Mouse (Mus musculus) gastrocnemius, adult 18-20 months (tissue): ENCODE data around the gene Tmem184a. TPM values are rescaled to one million over a fixed set of nuclear protein-coding genes. Genes with fewer than 3 reads are reported as not detected.

Experiments used
- DNase-seq: peaks from one replicate; pipeline ENCODE4 v3.0.0; 2021; ENCODE audit warnings: low spot score
- long read RNA-seq, 2 experiments: library from polyadenylated mRNA; stranded (forward); transcript quantifications; one replicate each; pipeline ENCODE4 v2.0.0; 2021
- total RNA-seq, 2 experiments: library from RNA; stranded (reverse); gene quantifications; 2 replicates each; pipeline ENCODE4 v1.2.3; 2021

Tmem184a gene
- under 1 TPM; 0.78 to 0.84 TPM for total RNA-seq
- long read RNA-seq, experiment 1, partial matches to known transcripts: 0 of 4 reads
- long read RNA-seq, experiment 1, other reads (novel, unspliced or antisense): 0 of 4 reads
- long read RNA-seq, experiment 2, full-length matches to known transcripts: 1 of 1 reads
- long read RNA-seq, experiment 2, partial matches to known transcripts: 0 of 1 reads
- long read RNA-seq, experiment 2, other reads (novel, unspliced or antisense): 0 of 1 reads

DNA sequence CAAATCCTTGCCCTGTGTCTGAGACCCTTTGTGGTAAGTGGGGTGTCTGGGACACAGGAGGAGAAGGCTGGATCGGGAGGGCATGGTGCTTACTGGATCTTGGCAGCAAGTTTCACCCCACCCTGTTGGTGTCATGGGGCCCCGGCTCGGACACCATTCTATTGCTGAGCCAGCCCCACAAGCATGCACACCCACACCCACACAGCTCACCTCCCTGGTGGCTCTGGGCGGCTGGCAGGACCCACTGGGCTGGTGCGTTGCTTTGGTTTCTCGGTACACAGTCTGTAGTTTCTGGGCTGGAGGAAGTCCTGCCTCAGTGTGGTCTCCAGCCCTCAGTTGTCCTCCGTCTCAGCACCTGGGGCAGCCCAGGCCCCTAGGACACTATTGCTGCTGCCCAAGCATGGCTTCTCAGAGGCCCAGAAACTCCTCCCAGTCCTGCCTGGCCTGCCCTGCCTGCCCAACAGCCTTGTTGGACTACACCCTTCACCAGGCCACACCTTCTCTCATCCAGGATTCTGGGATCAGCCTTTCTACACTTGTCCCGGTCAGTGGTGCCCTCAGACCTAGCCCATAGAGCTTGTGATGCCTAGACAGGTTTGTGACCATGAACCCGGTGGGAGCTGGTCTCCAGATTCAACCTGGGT is at the start of gene Tmem184a:
Gene Tmem184a (minus strand): TSS at position 380 of the 644 bp plus-strand sequence.
- no peak for DNase-seq

DNA sequence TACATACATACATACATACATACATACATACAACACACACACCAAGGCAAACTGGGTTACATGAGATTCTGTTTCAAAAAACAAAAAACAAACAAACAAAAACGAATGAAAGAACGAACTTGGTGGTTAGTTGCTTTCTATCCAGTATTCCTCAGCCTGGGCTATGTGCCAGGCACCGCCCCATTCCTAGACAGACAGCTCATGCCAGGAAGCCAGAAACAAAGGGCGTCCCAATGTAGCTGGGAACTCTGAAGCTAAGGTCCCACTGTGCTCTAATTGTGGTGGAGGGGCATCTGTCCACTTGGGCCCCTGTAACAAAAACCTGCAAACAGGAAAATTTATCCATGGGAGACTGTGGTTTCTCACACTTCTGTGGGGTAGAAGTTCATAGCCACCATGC is 43.0 kb upstream of the Tmem184a start:
- peak; percentile 4 for DNase-seq

DNA sequence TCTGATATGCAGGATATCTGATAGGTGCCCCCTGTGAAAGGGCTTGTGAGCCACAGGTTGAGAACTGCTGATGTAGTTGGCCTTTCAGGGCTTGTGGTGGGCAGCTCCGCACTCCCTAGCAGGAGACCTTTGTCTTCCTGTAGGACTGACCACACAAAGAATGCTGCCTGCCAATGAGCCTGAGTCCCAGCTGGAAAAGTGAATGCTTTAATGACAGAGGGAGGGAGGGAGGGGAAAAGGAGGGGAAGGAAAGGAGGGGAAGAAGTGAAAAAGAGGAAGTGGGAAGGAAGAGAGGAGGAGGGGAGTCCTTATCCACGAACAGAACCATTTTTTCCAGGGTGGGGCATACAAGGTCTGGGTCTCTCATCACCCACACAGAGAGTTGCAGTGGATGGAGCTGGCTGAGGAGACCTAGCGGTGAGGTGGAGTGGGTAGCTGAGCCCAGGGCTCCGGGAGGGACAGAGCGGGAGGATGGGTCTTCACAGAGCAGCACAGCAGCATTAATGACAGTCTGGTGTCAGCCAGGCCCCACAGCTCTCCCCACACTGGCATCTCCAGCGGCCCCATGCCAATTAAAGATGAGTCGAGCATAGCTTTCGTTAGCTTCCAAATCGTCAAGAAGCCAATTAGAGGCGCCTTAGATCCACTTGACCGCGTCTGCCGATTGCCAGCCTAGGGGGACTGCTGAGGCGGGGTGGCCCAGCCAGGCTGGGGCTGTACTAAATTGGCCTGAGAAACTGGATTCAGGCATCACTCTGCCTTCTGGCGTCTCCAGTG is 40.8 kb upstream of the Tmem184a start:
- no peak for DNase-seq

DNA sequence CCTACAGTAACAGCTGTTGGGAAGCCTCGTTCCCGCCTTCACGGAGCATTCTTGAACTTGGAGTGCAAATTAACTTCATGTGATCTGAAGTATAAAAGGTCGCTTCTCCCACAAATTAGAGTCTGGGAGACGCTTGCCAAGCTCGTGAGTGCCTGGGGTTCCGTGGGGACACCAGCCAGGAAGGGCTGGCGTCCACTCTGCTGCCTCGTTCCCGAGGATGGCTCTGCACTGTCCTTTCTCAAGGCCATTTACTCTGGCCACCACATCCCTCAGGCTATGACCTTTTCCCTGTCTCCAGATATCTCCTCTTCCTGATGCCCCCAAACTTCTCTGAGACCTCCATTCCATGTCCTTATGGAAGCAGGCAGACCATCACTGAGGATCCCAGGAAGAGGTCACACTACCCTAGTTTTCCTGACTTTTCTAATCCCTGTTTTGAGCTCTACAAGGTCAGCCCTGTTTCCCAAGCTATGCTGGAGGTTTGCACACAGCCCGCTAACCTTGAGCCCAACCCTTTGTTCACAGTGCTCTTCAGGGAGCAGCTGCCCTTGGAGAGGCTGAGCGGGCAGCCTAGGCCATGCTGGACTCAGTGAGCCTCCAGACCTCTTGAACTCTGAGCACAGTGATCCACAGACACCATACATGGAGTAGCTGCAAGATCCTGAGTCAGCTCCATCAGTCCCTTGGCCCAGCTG is 30.1 kb upstream of the Tmem184a start:
- no peak for DNase-seq

DNA sequence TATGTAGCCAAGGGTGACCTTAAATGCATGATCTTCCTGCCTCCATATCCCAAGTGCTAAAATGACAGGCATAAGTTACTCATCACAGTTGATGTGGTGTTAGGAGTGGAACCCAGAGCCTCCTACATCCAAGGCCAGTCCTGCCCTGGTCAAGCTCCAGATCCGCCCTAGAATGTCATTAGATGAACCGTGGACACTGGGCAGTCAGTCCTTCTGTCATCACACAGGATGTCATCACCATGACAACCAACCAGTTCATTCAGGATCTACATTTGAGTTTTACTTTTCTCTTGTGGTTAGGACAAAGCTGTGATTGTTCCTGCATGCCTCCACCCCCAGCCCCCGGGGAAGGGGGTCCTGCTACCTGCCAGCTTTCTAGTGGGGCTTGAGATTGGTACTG is 19.4 kb upstream of the Tmem184a start:
- DNase-seq: no peak

DNA sequence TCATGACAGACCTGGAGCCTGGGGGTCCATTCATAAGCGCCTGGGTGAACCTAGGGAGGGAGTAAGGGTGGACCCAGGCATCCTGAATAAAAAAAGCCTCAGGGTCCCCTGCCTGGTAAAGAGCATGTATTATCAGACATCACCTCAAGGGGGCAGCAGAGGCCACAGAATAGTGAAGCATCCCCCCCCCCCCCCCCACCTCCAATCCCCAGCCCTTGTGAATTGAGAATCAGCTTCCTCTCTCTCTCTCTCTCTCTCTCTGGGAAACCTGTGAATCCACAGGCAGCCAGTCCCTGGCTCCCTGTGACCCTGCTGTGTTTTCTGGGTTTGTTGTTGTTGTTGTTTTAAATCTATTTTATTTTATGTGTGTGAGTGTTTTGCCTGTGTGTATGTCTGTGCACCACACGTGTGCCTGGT is 18.8 kb upstream of the Tmem184a start:
- peak; percentile 62 for DNase-seq

DNA sequence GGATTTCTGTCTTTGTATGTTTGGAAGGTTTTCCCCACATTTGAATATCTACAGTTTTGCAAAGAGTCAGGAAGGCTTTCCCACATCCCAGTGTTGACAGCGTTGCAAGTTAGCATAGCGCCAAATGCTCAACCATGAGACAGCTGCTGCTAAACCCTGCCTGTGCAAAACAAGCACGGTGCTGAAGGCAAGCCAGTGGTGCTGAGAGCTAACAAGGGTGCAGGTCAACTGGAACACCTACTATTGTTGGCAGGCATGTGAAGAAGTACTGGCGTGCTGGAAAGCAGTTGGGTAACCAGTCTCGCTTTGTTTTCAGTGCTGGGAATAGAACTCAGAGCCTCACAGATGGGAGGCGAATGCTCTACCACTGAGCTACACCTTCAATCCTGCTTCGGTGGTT is 16.0 kb upstream of the Tmem184a start:
- no peak for DNase-seq

DNA sequence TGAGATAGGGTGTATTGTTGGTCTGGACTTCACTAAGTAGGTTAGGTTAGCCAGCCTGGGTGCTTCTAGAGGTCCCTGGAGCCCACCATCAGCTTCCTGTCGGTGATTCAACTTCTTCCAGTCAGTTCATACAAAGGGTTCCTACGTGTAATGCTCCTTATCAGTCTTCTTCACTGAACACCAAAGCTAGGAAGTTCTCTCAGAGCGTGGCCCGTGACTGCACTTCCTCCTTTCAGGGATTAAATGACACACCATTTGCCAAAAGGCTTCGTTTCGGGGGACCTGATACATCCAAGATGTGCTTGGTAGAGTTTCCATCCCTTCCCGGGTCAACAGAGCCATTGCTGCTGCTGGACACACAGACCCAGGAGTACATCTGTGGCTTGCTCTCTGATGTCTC is 12.4 kb upstream of the Tmem184a start:
- no peak for DNase-seq

DNA sequence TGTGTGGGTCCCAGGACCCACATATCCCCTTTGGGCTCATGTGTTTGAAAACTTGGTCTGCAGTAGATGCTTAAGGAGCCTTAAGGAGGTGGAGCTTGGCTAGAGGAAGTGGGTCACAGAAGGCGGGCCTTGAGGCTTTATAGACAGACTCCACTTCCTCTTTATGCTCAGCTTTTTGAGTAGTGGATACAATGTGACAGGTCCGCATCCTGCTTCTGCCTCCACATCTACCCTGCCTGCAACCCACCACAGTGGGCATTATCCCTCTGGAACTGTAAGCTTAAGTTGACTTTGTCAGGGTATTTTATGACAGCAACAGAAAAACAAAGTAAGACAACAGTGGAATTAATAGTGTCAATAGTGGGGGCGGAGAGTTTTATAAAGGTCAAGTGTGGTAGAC is 11.0 kb upstream of the Tmem184a start:
- DNase-seq: no peak

DNA sequence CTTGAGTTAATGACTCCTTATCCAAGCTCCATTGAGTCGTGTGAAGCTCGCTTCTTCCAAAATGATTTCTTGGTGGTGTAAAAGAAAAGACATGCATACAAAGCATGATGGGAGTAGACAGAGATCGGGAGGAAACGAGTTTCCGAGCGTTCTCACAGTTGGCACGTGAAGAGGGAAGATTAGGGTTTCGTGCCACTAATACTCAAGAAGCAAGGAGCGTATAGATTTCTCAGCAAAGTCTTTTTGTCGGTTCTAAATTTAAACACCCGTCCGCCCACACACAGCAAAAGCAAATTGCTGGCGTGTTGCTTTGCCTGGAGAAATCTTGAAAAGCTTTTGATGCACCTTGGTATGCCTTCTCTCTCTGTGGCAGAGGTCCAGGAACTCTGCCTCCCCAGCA is 9.7 kb upstream of the Tmem184a start:
- no peak for DNase-seq

DNA sequence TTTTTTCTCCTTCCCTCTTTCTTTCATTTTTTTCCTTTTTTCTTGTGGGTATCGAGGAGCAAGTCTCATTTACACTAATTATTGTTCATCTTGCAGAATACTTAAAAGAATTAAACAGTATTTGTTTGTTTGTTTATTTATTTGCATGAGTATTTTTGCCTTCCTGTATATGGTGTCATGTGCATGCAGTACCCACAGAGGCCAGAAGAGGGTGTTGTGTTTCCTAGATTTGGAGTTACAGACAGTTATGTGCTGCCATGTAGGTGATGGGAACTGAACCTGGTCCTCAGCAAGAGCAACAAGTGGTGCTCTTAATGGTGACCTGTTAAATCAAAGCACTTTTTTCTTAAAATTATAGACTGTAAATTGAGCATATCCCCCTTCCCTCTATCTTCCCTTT is 7.9 kb upstream of the Tmem184a start:
- DNase-seq: no peak

DNA sequence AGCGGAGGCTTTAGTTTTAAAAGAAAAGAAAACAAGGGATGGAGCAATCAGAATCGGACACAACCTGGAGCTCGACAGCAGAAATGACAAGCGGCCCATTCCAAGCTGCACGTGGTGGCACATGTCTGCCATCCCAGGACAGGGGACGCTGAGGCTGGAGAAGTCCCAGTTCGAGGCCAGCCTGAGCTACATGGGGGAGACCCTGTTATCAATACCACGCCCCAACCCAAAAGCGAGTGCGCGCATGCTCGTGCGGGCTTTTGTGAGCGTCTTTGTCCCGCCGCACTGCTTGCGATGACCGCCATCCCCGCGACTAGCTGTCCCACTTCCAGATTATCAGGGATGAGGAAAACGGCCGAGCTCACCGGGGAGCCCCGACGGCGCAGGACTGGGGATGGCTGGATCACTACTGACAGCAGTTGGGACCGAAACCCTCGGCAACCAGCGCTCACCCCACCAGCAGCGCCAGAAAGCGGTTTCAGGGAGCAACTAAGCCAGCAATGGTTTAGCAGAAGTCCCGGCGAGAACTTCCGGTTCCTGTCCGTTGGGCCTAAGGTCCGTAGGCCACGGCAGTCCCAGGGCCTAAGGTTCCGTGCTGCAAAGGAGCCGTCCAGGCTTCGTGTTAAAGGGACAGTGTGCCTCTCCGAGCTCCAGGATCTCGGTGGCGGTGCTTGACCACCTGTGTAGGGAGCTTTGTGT is 6.8 kb upstream of the Tmem184a start, which contains the start of the genes Gm26938 and Psmg3:
Gene Gm26938 (minus strand): TSS at position 51 of the 699 bp plus-strand sequence.
Gene Psmg3 (minus strand): TSS at position 529 of the 699 bp plus-strand sequence.
- DNase-seq: peak; percentile 93

DNA sequence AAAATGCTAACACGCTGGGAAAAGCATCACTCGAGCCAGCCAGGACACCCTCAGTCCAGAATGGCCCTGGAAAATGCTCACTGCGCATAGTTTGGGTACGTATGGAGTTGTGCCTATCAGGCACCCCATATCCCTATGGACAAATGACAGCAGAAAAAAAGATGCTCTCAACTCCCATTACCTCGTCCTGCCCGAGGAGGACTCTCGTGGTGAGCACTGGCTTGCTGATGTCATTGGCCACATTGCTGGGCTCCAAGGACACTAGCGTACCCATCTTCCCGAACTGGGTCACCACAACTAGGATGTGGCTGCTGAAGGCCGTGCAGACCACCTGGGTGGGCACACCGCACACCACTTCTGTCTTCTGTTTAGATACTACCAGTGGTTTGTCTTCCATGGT is 6.2 kb upstream of the Tmem184a start:
- no peak for DNase-seq

DNA sequence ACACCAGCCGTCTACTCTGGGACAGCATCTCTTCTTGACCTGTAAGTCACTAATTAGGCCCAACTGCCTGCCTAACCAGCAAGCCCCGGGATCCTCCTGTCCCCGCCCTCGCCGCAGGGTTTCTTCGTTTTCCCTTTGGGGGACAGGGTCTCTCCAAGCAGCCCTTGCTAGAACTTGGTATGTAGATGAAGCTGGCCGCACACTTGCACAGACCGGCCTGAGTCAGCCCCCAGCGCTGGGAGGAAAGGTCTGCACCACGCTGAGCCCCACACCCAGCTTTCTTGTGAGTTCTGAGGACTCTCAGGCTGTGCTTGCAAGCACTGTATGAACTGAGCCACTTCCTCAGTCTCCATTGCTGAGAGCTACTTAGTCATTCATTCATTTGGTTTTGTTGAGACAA is 4.8 kb upstream of the Tmem184a start:
- DNase-seq: no peak

DNA sequence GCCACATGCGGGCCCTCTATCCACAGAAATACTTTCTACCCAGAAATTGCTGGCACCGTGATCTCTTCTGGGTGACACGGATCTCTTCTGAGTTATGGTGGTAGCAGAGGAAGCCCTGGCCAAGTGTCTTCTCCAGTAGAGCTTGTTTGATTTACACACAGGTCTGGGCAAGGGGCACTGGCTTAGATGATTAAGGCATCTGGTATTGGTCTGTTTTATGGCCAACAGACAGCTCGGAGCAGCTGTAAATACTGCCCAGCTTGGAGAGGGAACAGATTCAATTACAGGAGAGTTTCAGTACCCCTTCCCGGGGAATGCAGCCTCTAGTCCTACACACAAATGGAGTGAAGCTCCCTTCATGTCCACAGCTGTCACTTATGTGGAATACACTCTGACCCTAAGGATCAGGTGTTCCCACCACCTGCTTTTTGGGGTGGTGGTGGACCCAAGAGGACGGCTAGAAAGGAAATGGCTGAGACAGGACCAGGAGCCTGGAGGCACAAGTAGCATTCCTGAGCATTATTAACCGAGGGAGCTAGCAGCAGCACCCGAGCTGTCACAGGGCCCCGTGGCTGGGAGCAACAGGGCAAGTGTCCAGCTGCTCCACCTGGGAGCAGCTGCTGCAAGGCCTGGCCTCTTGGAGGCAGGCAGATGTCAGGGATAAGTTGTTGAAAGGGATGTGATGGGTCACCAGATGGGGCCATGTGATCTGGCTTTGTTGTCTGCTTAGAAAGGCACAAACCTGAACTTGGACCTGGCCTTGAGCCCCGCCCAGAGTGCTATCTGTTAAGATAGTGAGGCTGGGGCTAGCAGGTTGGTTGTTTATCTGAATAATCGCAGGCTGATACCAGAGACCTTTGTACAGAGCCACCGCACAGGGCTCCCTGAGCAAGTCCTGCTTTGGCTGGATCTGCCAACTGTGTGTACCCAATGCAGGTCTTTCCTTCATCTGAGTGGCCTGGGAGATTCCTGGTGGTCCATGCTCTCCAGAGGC is 2.0 kb upstream of the Tmem184a start:
- DNase-seq: no peak

DNA sequence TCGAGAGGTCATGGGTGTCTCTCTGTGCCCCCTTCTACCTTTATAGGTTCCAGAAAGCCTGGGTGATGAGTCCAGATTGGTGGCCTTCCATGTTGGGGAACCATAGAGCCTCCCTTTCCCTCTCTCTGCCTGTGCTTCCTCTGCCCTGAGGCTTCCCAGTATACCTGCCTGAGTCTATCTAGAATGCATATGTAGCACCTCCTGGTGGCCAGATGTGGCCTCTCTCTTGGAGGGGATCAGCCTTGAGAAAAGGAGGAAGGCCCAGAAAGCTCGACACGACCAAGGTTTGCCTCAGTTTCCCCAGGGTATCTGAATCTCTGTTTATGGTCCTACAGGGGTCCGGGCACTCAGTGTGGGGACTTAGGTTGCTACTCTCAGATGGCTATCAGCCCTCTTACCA is 916 bp downstream of the Tmem184a start:
- peak; percentile 37 for DNase-seq

DNA sequence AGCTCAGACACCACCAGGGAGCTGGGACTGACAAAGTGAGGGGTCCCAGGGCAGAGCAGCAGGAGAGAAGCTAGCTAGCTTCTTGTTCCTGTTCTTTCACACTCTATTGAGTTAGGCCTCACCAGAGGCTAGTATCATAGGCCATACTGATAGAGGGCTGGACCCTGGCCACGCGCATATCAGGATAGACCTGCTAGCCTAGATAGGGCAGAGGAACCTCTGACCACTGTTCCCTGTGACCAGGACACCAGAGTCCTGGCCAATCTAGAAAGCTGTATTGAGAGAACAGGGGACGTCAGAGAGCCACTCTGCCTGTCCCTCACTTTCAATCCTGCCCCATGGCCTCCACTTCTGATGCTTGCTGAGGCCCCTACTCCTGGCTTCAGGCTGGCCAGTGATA is 1.7 kb downstream of the Tmem184a start:
- no peak for DNase-seq

DNA sequence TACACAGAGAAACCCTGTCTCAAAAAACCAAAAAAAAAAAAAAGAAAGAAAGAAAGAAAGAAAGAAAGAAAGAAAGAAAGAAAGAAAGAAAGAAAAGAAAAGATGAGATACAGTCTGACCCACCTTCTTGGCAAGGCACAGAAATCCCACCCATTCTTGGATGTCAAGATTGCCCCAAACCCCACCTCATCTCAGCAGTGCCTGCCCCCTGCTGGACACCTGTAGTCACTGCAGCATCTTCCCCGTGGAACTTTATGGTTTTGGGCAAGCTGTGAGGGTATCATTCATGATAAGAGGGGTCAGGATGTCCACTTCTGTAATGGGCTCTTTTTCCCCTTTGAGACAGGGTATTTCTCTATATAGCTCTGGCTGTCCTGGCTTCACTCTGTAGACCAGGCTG is 2.4 kb downstream of the Tmem184a start:
- no peak for DNase-seq

DNA sequence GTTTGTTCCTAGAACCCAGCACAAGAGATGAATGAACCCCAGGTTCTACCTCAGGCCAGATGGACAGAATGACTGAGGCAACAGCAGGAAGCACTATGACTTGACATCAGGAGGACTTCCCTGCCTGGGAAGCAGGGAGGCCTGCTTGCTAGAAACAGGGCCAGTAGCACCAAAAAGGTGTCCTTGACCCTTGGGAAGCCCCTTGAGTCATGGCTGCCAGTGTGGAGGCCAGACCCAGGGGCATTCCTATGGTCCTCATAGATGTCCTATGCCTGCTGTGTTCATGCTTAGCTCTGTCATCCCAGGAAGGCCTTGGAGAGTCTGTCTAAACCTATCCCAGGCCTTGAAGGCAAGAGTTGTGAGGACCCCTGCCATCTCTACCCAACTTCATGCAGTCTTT is 3.3 kb downstream of the Tmem184a start:
- DNase-seq: no peak

DNA sequence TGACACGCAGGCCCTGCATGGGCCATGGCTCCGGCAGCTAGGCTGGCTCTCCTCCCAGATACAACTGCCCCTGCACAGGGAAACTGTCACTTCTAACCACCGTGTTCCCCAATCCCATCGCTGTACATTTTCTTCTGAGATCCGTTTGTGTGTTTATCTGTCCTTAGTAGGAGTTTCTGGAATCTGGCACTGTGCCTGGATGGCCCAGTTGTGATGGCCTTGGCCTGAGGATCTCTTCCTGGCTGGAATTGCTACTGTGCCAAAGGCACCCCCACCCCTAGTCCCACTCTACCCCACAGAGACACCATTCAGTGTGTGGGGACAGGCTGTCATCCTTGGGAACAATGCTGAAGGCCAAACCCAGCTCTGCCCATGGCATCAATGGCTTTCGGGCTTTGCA is 3.8 kb downstream of the Tmem184a start:
- no peak for DNase-seq
